Comparison of ENCODE assay signal across 15 mouse cellular contexts in the genomic region with DNA sequence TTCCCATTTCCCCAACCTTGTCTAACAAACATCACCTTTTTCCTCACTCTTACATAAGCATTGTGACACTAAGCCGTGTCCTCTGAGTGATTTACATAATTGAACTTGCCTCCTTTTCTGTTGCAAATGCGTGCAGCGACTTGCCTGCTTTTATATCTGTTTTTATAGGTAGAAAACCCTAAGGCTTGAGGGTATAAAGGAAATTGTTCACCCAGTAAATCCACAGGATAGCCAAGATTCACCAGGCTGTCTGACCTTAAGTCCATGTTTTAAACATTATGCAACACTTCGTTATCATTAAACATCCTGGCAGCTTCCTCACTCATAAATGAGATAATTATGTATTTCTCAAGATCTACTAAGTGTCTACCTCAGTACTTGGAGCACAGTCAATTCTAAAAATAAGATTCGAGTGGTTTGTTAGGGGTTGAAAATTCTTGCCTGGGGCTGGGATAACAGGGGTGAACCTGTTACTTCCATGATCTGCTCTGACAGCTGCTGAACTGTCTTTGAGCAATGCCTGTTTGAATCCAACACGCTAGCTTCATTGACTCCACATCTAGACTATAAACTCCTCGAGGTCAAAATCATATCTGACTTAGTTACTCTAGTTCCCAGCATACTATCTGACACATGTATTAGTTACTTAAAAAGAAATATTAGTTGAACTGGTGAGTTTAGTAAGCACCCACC.
"Had no signal": no experiment of that assay in that cellular context is flagged by ENCODE, and none has a peak within 500 bp of the region (broad histone marks: within the 10 kb centered on the region; RNA-seq: fewer than 3 reads in every experiment).

No protein-coding gene starts in this region.

- H3K9me3 ChIP-seq: midbrain, embryonic 10.5 days; midbrain, embryonic 12.5 days; neural tube, embryonic 12.5 days; stomach, embryonic 15.5 days had no signal

- DNase-seq: lung, adult 18-20 months; lung, embryonic 14.5 days; lung, postnatal 14 days; lung, postnatal 4 days; midbrain, embryonic 14.5 days; right cerebral cortex, postnatal 14 days; thymus, adult 2 months; thymus, postnatal 25 days; thymus, postnatal 4 days had no signal

- H3K4me2 ChIP-seq: lung, embryonic 14.5 days; midbrain, embryonic 12.5 days; neural tube, embryonic 12.5 days; stomach, embryonic 15.5 days had no signal

- H3K27me3 ChIP-seq: midbrain, embryonic 12.5 days; neural tube, embryonic 12.5 days; stomach, embryonic 15.5 days had no signal

- H3K27ac ChIP-seq: midbrain, embryonic 10.5 days; midbrain, embryonic 12.5 days; neural tube, embryonic 12.5 days; stomach, embryonic 15.5 days; stomach, postnatal 0 days had no signal

- H3K9ac ChIP-seq: lung, embryonic 14.5 days; midbrain, embryonic 12.5 days; neural tube, embryonic 12.5 days; stomach, embryonic 15.5 days had no signal

- ATAC-seq: midbrain, embryonic 16.5 days had no signal

- H3K4me3 ChIP-seq: midbrain, embryonic 10.5 days; midbrain, embryonic 12.5 days; neural tube, embryonic 12.5 days; stomach, embryonic 15.5 days had no signal

- H3K36me3 ChIP-seq: midbrain, embryonic 10.5 days; midbrain, embryonic 12.5 days; neural tube, embryonic 12.5 days; stomach, embryonic 15.5 days had no signal

- H3K4me1 ChIP-seq: midbrain, embryonic 10.5 days; midbrain, embryonic 12.5 days; neural tube, embryonic 12.5 days; stomach, embryonic 15.5 days had no signal
